Mouse (Mus musculus): ENCODE measurements around the gene Nek6.

DNA sequence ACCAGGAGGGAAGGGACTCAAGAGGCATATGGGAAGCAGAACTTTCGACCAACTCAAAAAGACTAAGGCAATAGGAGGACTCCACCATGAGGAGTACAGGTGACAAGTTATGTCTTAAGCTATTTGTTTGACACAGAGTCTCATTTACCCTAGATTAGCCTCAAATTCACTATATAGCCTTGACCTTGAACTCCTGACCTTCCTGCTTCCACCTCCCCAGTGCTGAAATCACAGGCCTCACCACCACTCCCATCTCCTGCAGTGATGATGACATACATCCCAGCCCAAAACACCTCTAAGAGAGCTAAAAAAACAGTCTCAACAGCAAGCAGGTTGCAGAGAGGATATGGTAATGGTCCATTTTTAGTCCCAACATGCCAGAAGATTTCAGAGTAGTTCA is 130.3 kb downstream of the Nek6 start:
- TF ChIP-seq CTCF (IDR thresholded peaks at IDR 0.05; ENCODE audit: low read depth, low read length) (no peak), POLR2A (IDR thresholded peaks at IDR 0.05; ENCODE audit: insufficient read depth, low read length) (no peak)

Measured in ES-Bruce4 (cell line).